Mouse (Mus musculus) liver, postnatal 0 days (tissue): ENCODE data around the gene Tfpi.

Experiments
- CTCF ChIP-seq: sonication (generic); IDR thresholded peaks from 2 replicates; pipeline ENCODE4 v1.5.1; 2016; ENCODE audit warnings: antibody characterized with exemption, low read depth
- EP300 ChIP-seq: IDR thresholded peaks from 2 replicates; pipeline ENCODE4 v1.6.1; 2016; ENCODE audit warnings: antibody characterized with exemption, low read depth, mild to moderate bottlenecking

- no peak for TF ChIP-seq EP300
- TF ChIP-seq CTCF: no peak
Observed at GRCm38 (mm10) chr2:84513281-84513680, 36.7 kb upstream of the Tfpi start.
